Mouse (Mus musculus): Measurements from ENCODE around the gene Saa1. TPM values are rescaled to one million over a fixed set of nuclear protein-coding genes. Genes with fewer than 3 reads are reported as not detected.
"Not testable (repeated sequence)": the region's sequence is repeated elsewhere in the genome, so short reads cannot be mapped to it uniquely, and the experiment has no call there.

Gene Saa1
- total RNA-seq (2021) = not detected
- long read RNA-seq, experiment 1 = 0 reads
- long read RNA-seq, experiment 2 = 0 reads

- intact Hi-C loops (cut with DNase I); DNase-seq: not testable (repeated sequence)
Measured at GRCm38 (mm10) chr7:46742880-46743279, at the start of gene Saa1. Gene Saa1, minus strand, starts transcription at chr7:46742980.

- intact Hi-C loops (cut with DNase I) = no loop called here
- DNase-seq = no peak
Measured at GRCm38 (mm10) chr7:46789177-46789849, 46.5 kb upstream of the Saa1 start.

GRCm38 (mm10) chr7:46770706-46771105, 27.9 kb upstream of the Saa1 start:
- DNase-seq = peak; percentile 56 to 66
- intact Hi-C loops (cut with DNase I) = loop anchor here (2.0 kb wide), 1 partner anchor 56 kb away; the partner anchor contains the start of gene Saa3

GRCm38 (mm10) chr7:46768451-46768850, 25.7 kb upstream of the Saa1 start:
- no peak for DNase-seq
- intact Hi-C loops (cut with DNase I) = no loop called here

- intact Hi-C loops (cut with DNase I) = no loop called here
- DNase-seq = no peak
Measured at GRCm38 (mm10) chr7:46767371-46767770, 24.6 kb upstream of the Saa1 start.

- DNase-seq = no peak
- intact Hi-C loops (cut with DNase I) = no loop called here
Measured at GRCm38 (mm10) chr7:46764672-46765071, 21.9 kb upstream of the Saa1 start.

- intact Hi-C loops (cut with DNase I) = no loop called here
- DNase-seq = no peak
Measured at GRCm38 (mm10) chr7:46762601-46763000, 19.8 kb upstream of the Saa1 start.

- intact Hi-C loops (cut with DNase I) = no loop called here
- DNase-seq = no peak
Measured at GRCm38 (mm10) chr7:46761049-46761795, 18.4 kb upstream of the Saa1 start.

GRCm38 (mm10) chr7:46751490-46751889, 8.7 kb upstream of the Saa1 start, which contains the start of gene Saa2:
Gene Saa2, plus strand, starts transcription at chr7:46751790.
- no peak for DNase-seq

GRCm38 (mm10) chr7:46748459-46748858, 5.7 kb upstream of the Saa1 start:
- intact Hi-C loops (cut with DNase I) = no loop called here
- DNase-seq = peak in 1 of 2 experiments; percentile 5

More at GRCm38 (mm10) chr7:46751490-46751889, 8.7 kb upstream of the Saa1 start, which contains the start of gene Saa2:
- intact Hi-C loops (cut with DNase I) = no loop called here

GRCm38 (mm10) chr7:46746381-46746780, 3.6 kb upstream of the Saa1 start:
- DNase-seq = peak; percentile 6 to 11
- intact Hi-C loops (cut with DNase I) = no loop called here

- DNase-seq = no peak
- intact Hi-C loops (cut with DNase I) = no loop called here
Measured at GRCm38 (mm10) chr7:46745816-46746215, 3.0 kb upstream of the Saa1 start.

GRCm38 (mm10) chr7:46740041-46740440, 2.7 kb downstream of the Saa1 start:
- intact Hi-C loops (cut with DNase I) = not testable (repeated sequence)

GRCm38 (mm10) chr7:46738561-46739460, 4.0 kb downstream of the Saa1 start:
- DNase-seq = no peak
- intact Hi-C loops (cut with DNase I) = no loop called here

More at GRCm38 (mm10) chr7:46740041-46740440, 2.7 kb downstream of the Saa1 start:
- DNase-seq = not testable (repeated sequence)

- DNase-seq = no peak
- intact Hi-C loops (cut with DNase I) = no loop called here
Measured at GRCm38 (mm10) chr7:46734983-46735382, 7.8 kb downstream of the Saa1 start.

GRCm38 (mm10) chr7:46732458-46732857, 10.3 kb downstream of the Saa1 start, which contains the start of gene Saa4:
Gene Saa4, minus strand, starts transcription at chr7:46732603.
- no peak for DNase-seq
- intact Hi-C loops (cut with DNase I) = no loop called here

- intact Hi-C loops (cut with DNase I) = no loop called here
Measured at GRCm38 (mm10) chr7:46727584-46727983, 15.2 kb downstream of the Saa1 start.

GRCm38 (mm10) chr7:46724396-46724795, 18.4 kb downstream of the Saa1 start:
- intact Hi-C loops (cut with DNase I) = no loop called here
- DNase-seq = no peak

More at GRCm38 (mm10) chr7:46727584-46727983, 15.2 kb downstream of the Saa1 start:
- DNase-seq = no peak

GRCm38 (mm10) chr7:46723849-46724248, 18.9 kb downstream of the Saa1 start:
- intact Hi-C loops (cut with DNase I) = no loop called here
- DNase-seq = no peak

GRCm38 (mm10) chr7:46723354-46723753, 19.4 kb downstream of the Saa1 start:
- intact Hi-C loops (cut with DNase I) = no loop called here
- DNase-seq = no peak

Data from heart, postnatal 14 days (tissue).